Mouse (Mus musculus): ENCODE measurements around the gene Oxa1l. TPM values are rescaled to one million over a fixed set of nuclear protein-coding genes. Genes with fewer than 3 reads are reported as not detected.
"Not testable (repeated sequence)": the region's sequence is repeated elsewhere in the genome, so short reads cannot be mapped to it uniquely, and the experiment has no call there.

The Oxa1l gene
- polyA plus RNA-seq, 1 experiment from 2014 or later: 54.1 TPM

- H3K27me3 ChIP-seq (ENCODE audit: low read depth, poor library complexity, severe bottlenecking); H3K4me3 ChIP-seq; DNase-seq (ENCODE audit: low spot score); H3K4me1 ChIP-seq; H3K36me3 ChIP-seq; H3K27ac ChIP-seq (replicated peaks): not testable (repeated sequence)
- WGBS: 92% methylated on average over 16 of the region's 16 CpGs
- H3K9me3 ChIP-seq (replicated peaks): peaks cover 17% of the 10 kb centered on the region
Observed at GRCm38 (mm10) chr14:54350773-54351541, 9.7 kb upstream of the Oxa1l start.

GRCm38 (mm10) chr14:54352314-54352713 lies 8.3 kb upstream of the Oxa1l start:
- 93% methylated on average over 8 of the region's 8 CpGs for WGBS
- DNase-seq (ENCODE audit: low spot score): no peak

GRCm38 (mm10) chr14:54354406-54354805 lies 6.2 kb upstream of the Oxa1l start:
- WGBS: 32% methylated on average over 1 of the region's 1 CpGs
- no peaks in the 10 kb centered on the region for H3K36me3 ChIP-seq
- H3K4me3 ChIP-seq: no peak overlapping the region
- H3K27me3 ChIP-seq (ENCODE audit: low read depth, poor library complexity, severe bottlenecking): no peaks in the 10 kb centered on the region
- H3K9me3 ChIP-seq (replicated peaks): peaks cover 12% of the 10 kb centered on the region
- no peak overlapping the region for H3K27ac ChIP-seq (replicated peaks)
- DNase-seq (ENCODE audit: low spot score): no peak
- no peaks in the 10 kb centered on the region for H3K4me1 ChIP-seq

More at GRCm38 (mm10) chr14:54352314-54352713, 8.3 kb upstream of the Oxa1l start:
- Histone ChIP-seq H3K36me3 (no peaks in the 10 kb centered on the region), H3K27me3 (ENCODE audit: low read depth, poor library complexity, severe bottlenecking) (no peaks in the 10 kb centered on the region), H3K27ac (replicated peaks) (no peak overlapping the region), H3K4me3 (no peak overlapping the region), H3K9me3 (replicated peaks) (peaks cover 19% of the 10 kb centered on the region), H3K4me1 (no peaks in the 10 kb centered on the region)

GRCm38 (mm10) chr14:54363156-54363555 lies 2.5 kb downstream of the Oxa1l start:
- Histone ChIP-seq H3K4me1 (peaks cover 10% of the 10 kb centered on the region), H3K9me3 (replicated peaks) (no peaks in the 10 kb centered on the region), H3K27me3 (ENCODE audit: low read depth, poor library complexity, severe bottlenecking) (no peaks in the 10 kb centered on the region), H3K27ac (replicated peaks) (no peak overlapping the region), H3K36me3 (peaks cover 56% of the 10 kb centered on the region), H3K4me3 (no peak overlapping the region)
- 97% methylated on average over 8 of the region's 8 CpGs for WGBS
- DNase-seq (ENCODE audit: low spot score): no peak

GRCm38 (mm10) chr14:54365026-54365645 lies 4.5 kb downstream of the Oxa1l start:
- no peak overlapping the region for H3K27ac ChIP-seq (replicated peaks)
- no peaks in the 10 kb centered on the region for H3K27me3 ChIP-seq (ENCODE audit: low read depth, poor library complexity, severe bottlenecking)
- no peaks in the 10 kb centered on the region for H3K9me3 ChIP-seq (replicated peaks)
- no peak for DNase-seq (ENCODE audit: low spot score)
- 92% methylated on average over 5 of the region's 5 CpGs for WGBS
- peaks cover 10% of the 10 kb centered on the region for H3K4me1 ChIP-seq
- peaks cover 76% of the 10 kb centered on the region for H3K36me3 ChIP-seq
- H3K4me3 ChIP-seq: no peak overlapping the region

- Histone ChIP-seq H3K27ac (replicated peaks) (no peak overlapping the region), H3K4me1 (peaks cover 7% of the 10 kb centered on the region), H3K36me3 (peaks cover 89% of the 10 kb centered on the region), H3K27me3 (ENCODE audit: low read depth, poor library complexity, severe bottlenecking) (no peaks in the 10 kb centered on the region), H3K9me3 (replicated peaks) (peaks cover 10% of the 10 kb centered on the region; the same call in 1 of the 2 replicates), H3K4me3 (no peak overlapping the region)
- no peak for DNase-seq (ENCODE audit: low spot score)
- WGBS: 97% methylated on average over 10 of the region's 10 CpGs
Observed at GRCm38 (mm10) chr14:54366581-54366980, 5.9 kb downstream of the Oxa1l start.

- peaks cover 10% of the 10 kb centered on the region; the same call in 1 of the 2 replicates for H3K9me3 ChIP-seq (replicated peaks)
- WGBS: 92% methylated on average over 18 of the region's 18 CpGs
- H3K36me3 ChIP-seq: peaks cover 91% of the 10 kb centered on the region
- H3K27me3 ChIP-seq (ENCODE audit: low read depth, poor library complexity, severe bottlenecking): no peaks in the 10 kb centered on the region
- H3K4me3 ChIP-seq: no peak overlapping the region
- DNase-seq (ENCODE audit: low spot score): no peak
- no peak overlapping the region for H3K27ac ChIP-seq (replicated peaks)
- peaks cover under 1% of the 10 kb centered on the region for H3K4me1 ChIP-seq
Observed at GRCm38 (mm10) chr14:54367429-54368060, 6.9 kb downstream of the Oxa1l start.

- no peak for DNase-seq (ENCODE audit: low spot score)
- no peak overlapping the region for H3K27ac ChIP-seq (replicated peaks)
- WGBS: 96% methylated on average over 3 of the region's 3 CpGs
- no peak overlapping the region for H3K4me3 ChIP-seq
- H3K27me3 ChIP-seq (ENCODE audit: low read depth, poor library complexity, severe bottlenecking): no peaks in the 10 kb centered on the region
- H3K4me1 ChIP-seq: no peaks in the 10 kb centered on the region
- H3K36me3 ChIP-seq: peaks cover 73% of the 10 kb centered on the region
- peaks cover 10% of the 10 kb centered on the region; the same call in 1 of the 2 replicates for H3K9me3 ChIP-seq (replicated peaks)
Observed at GRCm38 (mm10) chr14:54369372-54369771, 8.7 kb downstream of the Oxa1l start.

- no peaks in the 10 kb centered on the region for H3K4me1 ChIP-seq
- no peak overlapping the region for H3K4me3 ChIP-seq
- H3K27me3 ChIP-seq (ENCODE audit: low read depth, poor library complexity, severe bottlenecking): no peaks in the 10 kb centered on the region
- peaks cover 62% of the 10 kb centered on the region for H3K36me3 ChIP-seq
- WGBS: 96% methylated on average over 6 of the region's 6 CpGs
- no peak for DNase-seq (ENCODE audit: low spot score)
- H3K27ac ChIP-seq (replicated peaks): no peak overlapping the region
- H3K9me3 ChIP-seq (replicated peaks): peaks cover 10% of the 10 kb centered on the region; the same call in 1 of the 2 replicates
Observed at GRCm38 (mm10) chr14:54370595-54370994, 10.0 kb downstream of the Oxa1l start.

GRCm38 (mm10) chr14:54371460-54371859 lies 10.8 kb downstream of the Oxa1l start:
- Histone ChIP-seq H3K27ac (replicated peaks) (no peak overlapping the region), H3K4me1 (no peaks in the 10 kb centered on the region), H3K36me3 (peaks cover 54% of the 10 kb centered on the region), H3K27me3 (ENCODE audit: low read depth, poor library complexity, severe bottlenecking) (no peaks in the 10 kb centered on the region), H3K4me3 (no peak overlapping the region), H3K9me3 (replicated peaks) (peaks cover 10% of the 10 kb centered on the region; the same call in 1 of the 2 replicates)
- no peak for DNase-seq (ENCODE audit: low spot score)
- WGBS: 90% methylated on average over 10 of the region's 10 CpGs

GRCm38 (mm10) chr14:54372923-54373322 lies 12.3 kb downstream of the Oxa1l start:
- 93% methylated on average over 9 of the region's 9 CpGs for WGBS
- no peak for DNase-seq (ENCODE audit: low spot score)

GRCm38 (mm10) chr14:54375916-54376315 lies 15.3 kb downstream of the Oxa1l start:
- H3K27me3 ChIP-seq (ENCODE audit: low read depth, poor library complexity, severe bottlenecking): no peaks in the 10 kb centered on the region
- H3K9me3 ChIP-seq (replicated peaks): peaks cover 5% of the 10 kb centered on the region; the same call in 1 of the 2 replicates
- DNase-seq (ENCODE audit: low spot score): no peak
- H3K36me3 ChIP-seq: peaks cover 9% of the 10 kb centered on the region
- H3K4me3 ChIP-seq: no peak overlapping the region
- H3K4me1 ChIP-seq: peaks cover 5% of the 10 kb centered on the region; the same call in 1 of the 2 replicates
- WGBS: 87% methylated on average over 3 of the region's 3 CpGs
- no peak overlapping the region for H3K27ac ChIP-seq (replicated peaks)

More at GRCm38 (mm10) chr14:54372923-54373322, 12.3 kb downstream of the Oxa1l start:
- Histone ChIP-seq H3K4me3 (no peak overlapping the region), H3K27me3 (ENCODE audit: low read depth, poor library complexity, severe bottlenecking) (no peaks in the 10 kb centered on the region), H3K9me3 (replicated peaks) (peaks cover 10% of the 10 kb centered on the region; the same call in 1 of the 2 replicates), H3K27ac (replicated peaks) (no peak overlapping the region), H3K4me1 (no peaks in the 10 kb centered on the region), H3K36me3 (peaks cover 39% of the 10 kb centered on the region)

Data from midbrain, embryonic 10.5 days (tissue).